Mouse (Mus musculus) cerebellum, adult 2 months (tissue): ENCODE measurements around the gene Gm16253.

Experiments used
- CTCF ChIP-seq: fragments of 200-500 bp; IDR thresholded peaks from 2 replicates; pipeline ENCODE4 v1.5.1; 2011; ENCODE audit warnings: low read depth, mild to moderate bottlenecking, control low read depth, low read length, moderate library complexity, borderline replicate concordance; ENCODE audit not compliant: insufficient read depth
- POLR2A ChIP-seq: fragments of 200-500 bp; IDR thresholded peaks from 2 replicates; pipeline ENCODE4 v1.6.1; 2011; ENCODE audit warnings: low read length, control low read depth, borderline replicate concordance; ENCODE audit not compliant: insufficient read depth

DNA sequence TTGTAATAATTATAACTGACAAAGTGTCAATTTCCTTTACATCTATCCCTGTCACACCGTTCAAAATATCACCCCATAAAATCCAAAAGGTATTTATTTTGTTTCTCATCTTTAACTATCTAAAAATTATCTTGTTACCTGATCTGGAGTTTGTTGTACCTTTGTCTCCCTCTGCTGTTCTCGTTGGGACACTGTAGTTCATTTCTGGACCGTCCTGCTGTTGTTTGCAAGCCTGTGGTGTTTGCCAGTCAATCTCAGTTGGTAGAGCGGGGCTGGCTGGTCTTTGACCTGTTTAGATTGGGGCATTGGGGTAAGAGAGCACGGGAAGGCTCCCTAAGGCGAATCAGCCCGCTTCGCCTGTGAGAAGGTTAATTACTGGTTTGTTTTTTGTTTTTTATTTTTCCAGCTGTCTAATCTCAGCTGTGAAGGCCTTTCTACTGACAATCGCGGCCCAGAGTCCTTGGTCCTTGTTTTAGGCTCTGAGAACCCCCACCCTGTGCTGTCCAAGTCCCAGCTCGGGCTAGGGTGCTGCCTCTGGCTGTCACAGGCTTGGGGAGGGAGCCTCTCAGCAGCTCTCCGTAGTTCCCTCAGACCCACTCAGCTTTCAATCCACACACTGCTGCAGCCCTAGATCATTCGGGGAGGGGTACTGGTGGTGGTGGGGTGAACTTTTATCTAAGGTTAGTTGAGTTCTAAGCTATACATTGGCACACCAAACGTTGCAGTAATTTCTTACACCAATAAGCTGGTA lies 35.3 kb upstream of the Gm16253 start:
- no peak for TF ChIP-seq POLR2A
- no peak for TF ChIP-seq CTCF
